Mouse (Mus musculus) forebrain, embryonic 13.5 days (tissue): ENCODE data around the gene Hist1h2bq. TPM values are rescaled to one million over a fixed set of nuclear protein-coding genes. Genes with fewer than 3 reads are reported as not detected.
A peak's percentile ranks its signal among the peaks of the same experiment; 100 is the strongest.
"Not testable (repeated sequence)": the region's sequence is repeated elsewhere in the genome, so short reads cannot be mapped to it uniquely, and the experiment has no call there.

Experiments used
- ATAC-seq: fragments of 200-750 bp; cut with Nextera tagmentation; 2 replicates; pipeline ENCODE4 v1.8.0; 2017
- H3K27ac ChIP-seq: fragments of 300-500 bp; sonication (generic); 2 replicates; pipeline ENCODE4 v1.5.1; 2015; ENCODE audit warnings: inconsistent platforms, mild to moderate bottlenecking, moderate library complexity
- H3K27me3 ChIP-seq: fragments of 300-500 bp; sonication (generic); 2 replicates; pipeline ENCODE4 v1.6.1; 2015; ENCODE audit warnings: mild to moderate bottlenecking, inconsistent platforms
- H3K36me3 ChIP-seq: fragments of 300-500 bp; sonication (generic); 2 replicates; pipeline ENCODE4 v1.6.1; 2015; ENCODE audit warnings: mild to moderate bottlenecking, inconsistent platforms; ENCODE audit not compliant: poor library complexity, severe bottlenecking
- H3K4me1 ChIP-seq: fragments of 300-500 bp; sonication (generic); 2 replicates; pipeline ENCODE4 v1.6.1; 2015; ENCODE audit warnings: inconsistent platforms
- H3K4me2 ChIP-seq: fragments of 300-500 bp; sonication (generic); 2 replicates; pipeline ENCODE4 v1.6.1; 2015; ENCODE audit warnings: inconsistent platforms, mild to moderate bottlenecking, moderate library complexity
- H3K4me3 ChIP-seq: fragments of 300-500 bp; sonication (generic); 2 replicates; pipeline ENCODE4 v1.5.1; 2015; ENCODE audit warnings: mild to moderate bottlenecking, inconsistent platforms
- H3K9ac ChIP-seq: fragments of 300-500 bp; sonication (generic); 2 replicates; pipeline ENCODE4 v1.6.1; 2015; ENCODE audit warnings: mild to moderate bottlenecking, inconsistent platforms
- H3K9me3 ChIP-seq: fragments of 300-500 bp; sonication (generic); replicated peaks from 2 replicates; pipeline ENCODE4 v1.6.1; 2016; ENCODE audit warnings: inconsistent platforms
- WGBS: fragments of 180-500 bp; shearing (Covaris S2); methylation state at CpG from one replicate; pipeline ENCODE4 v1.1.7; 2015; 5-methylcytosine and 5-hydroxymethylcytosine counted together
- polyA plus RNA-seq: library from polyadenylated mRNA; unstranded; fragments of >200 nt; fragmentation: Nextera tagmentation; extraction: Ambion mirVana; gene quantifications from 2 replicates; pipeline ENCODE4 v1.2.1, GENCODE M21; 2015

The Hist1h2bq gene
- polyA plus RNA-seq, 1 experiment from 2014 or later = 25.3 TPM

DNA sequence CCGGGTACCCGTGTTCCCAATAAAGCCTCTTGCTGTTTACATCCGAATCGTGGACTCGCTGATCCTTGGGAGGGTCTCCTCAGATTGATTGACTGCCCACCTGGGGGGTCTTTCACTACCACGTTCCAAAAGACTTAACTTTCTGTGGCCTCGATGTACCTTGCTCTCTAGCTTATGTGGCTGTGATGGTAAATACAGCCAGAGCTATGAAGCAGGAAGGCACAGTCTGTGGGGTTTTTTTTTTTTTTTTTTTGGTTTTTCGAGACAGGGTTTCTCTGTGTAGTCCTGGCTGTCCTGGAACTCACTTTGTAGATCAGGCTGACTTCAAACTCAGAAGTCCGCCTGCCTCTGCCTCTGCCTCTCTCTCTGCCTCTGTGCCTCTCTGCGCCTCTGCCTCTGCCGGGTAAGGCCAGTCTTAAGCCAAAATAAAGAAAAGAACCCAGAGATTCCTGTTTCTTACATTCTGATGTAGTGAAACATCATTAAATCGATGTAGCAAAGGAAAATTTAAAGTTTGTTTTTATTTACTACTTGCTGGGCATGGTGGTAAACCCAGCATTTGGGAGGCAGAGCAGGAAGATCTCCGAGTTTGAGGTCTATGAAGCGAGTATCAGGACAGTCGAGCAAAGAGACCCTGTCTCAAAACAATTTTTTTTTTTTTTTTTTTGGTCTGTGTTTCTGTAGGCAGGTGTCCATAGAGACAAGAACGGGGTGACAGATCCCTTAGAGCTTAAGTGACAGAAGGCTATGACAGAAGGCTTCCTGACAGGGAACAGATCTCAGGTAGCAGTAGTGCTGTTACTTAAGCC is 10.3 kb upstream of the Hist1h2bq start:
- not testable (repeated sequence) for H3K9me3 ChIP-seq, H3K4me1 ChIP-seq, H3K36me3 ChIP-seq, ATAC-seq, H3K27me3 ChIP-seq, H3K9ac ChIP-seq, H3K4me2 ChIP-seq, H3K4me3 ChIP-seq, H3K27ac ChIP-seq
- WGBS = 70% methylated on average over 7 of the region's 16 CpGs

DNA sequence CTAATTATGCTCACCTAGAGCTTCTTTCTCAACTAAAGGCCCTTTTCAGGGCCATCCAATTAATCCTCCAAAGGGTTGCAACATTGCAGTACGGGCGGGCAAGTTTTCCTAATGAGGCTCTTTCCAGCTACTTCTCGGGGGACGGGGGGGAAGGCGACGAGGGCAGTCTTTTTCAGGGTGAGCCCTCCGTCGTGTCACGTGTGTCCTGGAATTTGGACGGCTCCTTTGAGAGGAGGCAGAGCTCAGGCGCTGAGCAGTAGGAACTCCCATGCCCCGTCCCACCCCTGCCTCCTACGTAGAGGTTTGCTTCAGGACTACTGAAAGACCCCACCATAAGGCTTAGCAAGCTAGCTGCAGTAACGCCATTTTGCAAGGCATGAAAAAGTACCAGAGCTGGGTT is 2.1 kb upstream of the Hist1h2bq start:
- ATAC-seq = peak; percentile 46
- H3K36me3 ChIP-seq, H3K4me1 ChIP-seq, H3K9me3 ChIP-seq, H3K27me3 ChIP-seq, H3K9ac ChIP-seq: not testable (repeated sequence)
- Histone ChIP-seq H3K4me2 (peak overlapping the region; percentile 51), H3K4me3 (peak overlapping the region; percentile 25), H3K27ac (peak overlapping the region; percentile 40; the same call in 1 of the 2 replicates)
- WGBS = under 1% methylated on average over 14 of the region's 14 CpGs

DNA sequence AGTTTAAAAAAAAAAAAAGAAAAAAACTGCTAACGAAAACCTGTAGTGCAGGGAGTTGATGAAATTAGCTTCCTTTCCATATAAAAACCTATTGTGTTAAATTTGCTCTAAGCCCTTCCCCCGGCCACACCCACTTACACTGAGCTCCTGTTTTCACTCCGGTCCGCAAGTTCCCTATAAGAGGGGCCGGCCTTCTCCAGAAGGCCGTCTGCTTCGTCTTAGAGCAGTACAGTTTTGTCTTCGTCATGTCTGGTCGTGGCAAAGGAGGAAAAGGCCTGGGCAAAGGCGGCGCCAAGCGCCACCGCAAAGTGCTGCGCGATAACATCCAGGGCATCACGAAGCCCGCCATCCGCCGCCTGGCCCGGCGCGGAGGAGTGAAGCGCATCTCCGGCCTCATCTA is 1.5 kb upstream of the Hist1h2bq start, which contains the start of gene Hist1h4m:
TSS of gene Hist1h4m (plus strand) at position 208 of the 400 bp plus-strand sequence.
- H3K36me3 ChIP-seq, H3K4me1 ChIP-seq, H3K27me3 ChIP-seq, H3K9me3 ChIP-seq, H3K9ac ChIP-seq: not testable (repeated sequence)
- no CpG with 5 or more reads among the region's 24 CpGs for WGBS
- Histone ChIP-seq H3K4me3 (peak within 1 kb of the TSS; percentile 25), H3K27ac (peak within 1 kb of the TSS; percentile 40; the same call in 1 of the 2 replicates), H3K4me2 (peak within 1 kb of the TSS; percentile 51)
- peak; percentile 67 for ATAC-seq

DNA sequence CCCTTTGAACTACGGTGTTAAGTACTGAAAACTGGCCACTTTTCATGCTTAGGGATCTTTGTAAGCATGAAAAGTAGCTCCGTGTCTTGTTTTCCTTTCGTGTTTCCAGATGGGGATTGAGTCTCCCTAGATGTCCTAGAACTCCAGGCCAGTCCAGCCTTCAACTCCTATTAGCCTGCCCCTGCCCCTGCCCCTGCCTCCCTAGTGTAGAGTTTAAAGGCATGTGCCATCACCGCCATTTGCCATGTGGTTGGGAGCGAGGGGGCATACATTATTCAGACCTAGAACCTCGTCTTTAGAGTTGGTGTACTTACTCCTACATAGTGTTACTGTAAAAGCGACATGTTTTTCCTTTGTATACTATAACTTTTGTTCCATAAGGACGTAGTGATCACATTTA is 1.1 kb upstream of the Hist1h2bq start:
- H3K9ac ChIP-seq, H3K4me2 ChIP-seq, H3K36me3 ChIP-seq, H3K4me1 ChIP-seq, H3K9me3 ChIP-seq, H3K27ac ChIP-seq, H3K27me3 ChIP-seq, H3K4me3 ChIP-seq: not testable (repeated sequence)
- peak; percentile 34 for ATAC-seq
- no CpG with 5 or more reads among the region's 8 CpGs for WGBS

DNA sequence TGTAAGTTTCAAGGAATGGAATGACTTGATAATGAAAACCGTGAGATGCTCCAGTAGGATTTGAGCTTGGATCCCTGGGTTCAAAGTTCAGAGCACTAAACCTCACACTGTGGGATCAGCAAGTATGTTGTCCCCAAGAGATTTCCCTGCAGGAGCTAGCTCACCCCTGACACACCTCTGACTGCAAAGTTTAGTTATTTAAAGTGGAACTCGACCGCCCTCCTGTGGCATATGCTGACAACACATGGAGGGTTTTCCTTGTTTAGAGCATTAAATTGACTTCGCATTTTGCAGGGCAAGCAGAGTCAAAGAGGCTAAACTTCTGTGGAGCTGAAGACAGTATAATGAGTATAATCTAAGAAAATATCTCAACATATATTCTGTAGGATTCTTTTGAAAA is 6.9 kb downstream of the Hist1h2bq start:
- H3K4me3 ChIP-seq, H3K4me1 ChIP-seq, H3K27ac ChIP-seq, H3K4me2 ChIP-seq, H3K27me3 ChIP-seq, H3K9me3 ChIP-seq, H3K9ac ChIP-seq, H3K36me3 ChIP-seq: not testable (repeated sequence)
- ATAC-seq = peak; percentile 83
- WGBS = no CpG with 5 or more reads among the region's 4 CpGs

DNA sequence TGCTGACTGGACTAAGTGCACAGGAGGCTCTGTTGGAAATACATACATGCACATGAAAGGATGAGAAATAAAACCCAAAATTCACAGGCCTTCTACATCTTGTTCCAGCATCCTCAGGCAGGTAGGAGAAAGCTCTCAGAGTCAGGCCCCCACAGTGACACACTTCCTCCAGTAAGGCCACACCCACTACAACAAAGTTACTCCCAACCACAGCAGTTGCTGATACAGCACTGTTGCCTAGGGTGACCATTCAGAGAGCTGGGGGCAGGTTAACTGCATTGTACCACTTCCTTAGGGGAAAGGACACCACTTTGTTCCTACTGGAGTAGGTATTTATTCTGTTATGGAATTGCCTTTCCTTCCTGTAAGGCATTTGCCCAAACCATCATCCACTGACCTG is 12.8 kb downstream of the Hist1h2bq start:
- not testable (repeated sequence) for ATAC-seq, H3K27ac ChIP-seq, H3K9ac ChIP-seq, H3K4me2 ChIP-seq, H3K4me1 ChIP-seq, H3K36me3 ChIP-seq, H3K4me3 ChIP-seq, H3K27me3 ChIP-seq, H3K9me3 ChIP-seq

- ATAC-seq = no peak
- H3K4me2 ChIP-seq = no peak overlapping the region
- H3K27me3 ChIP-seq = no peaks in the 10 kb centered on the region
- H3K36me3 ChIP-seq = no peaks in the 10 kb centered on the region
- no peaks in the 10 kb centered on the region for H3K9me3 ChIP-seq
- H3K27ac ChIP-seq = no peak overlapping the region
- WGBS = 91% methylated on average over 7 of the region's 7 CpGs
- H3K9ac ChIP-seq = no peak overlapping the region
- no peak overlapping the region for H3K4me3 ChIP-seq
- peaks cover 5% of the 10 kb centered on the region for H3K4me1 ChIP-seq
These were observed 14.4 kb downstream of the Hist1h2bq start for GRCm38 (mm10) chr13:21795584-21795983.

DNA sequence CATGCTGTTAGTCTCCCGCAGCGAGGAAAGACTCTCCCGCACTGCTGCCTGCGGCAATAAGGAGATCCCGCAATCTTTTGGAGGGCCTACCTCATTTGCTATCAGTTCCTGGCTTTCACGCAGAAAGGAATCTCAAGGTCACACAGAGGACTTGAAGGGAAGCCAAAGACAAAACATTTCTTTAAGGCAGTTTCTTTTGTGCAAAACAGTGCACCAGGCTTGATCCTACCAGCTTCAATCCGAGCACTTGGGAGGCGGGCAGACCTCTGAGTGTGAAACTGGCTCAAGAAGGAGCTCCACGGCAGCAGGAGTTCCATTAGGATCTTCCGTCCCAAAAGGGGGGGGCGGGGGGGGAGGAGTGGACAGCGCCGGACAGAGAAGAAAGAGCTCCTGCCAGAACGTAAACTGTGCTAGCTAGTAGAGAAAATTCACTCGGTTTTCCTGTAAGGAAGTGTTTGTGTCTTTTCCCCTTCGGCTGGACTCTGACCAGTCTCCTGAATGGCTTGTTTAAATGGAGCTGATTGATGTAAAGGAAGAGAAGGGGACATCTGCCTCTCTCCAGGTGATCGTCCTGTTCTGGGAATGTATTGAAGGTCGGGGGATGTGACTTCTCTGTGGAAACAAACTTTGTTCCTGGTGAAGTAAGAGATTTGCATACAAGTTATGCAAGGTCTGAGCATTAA is 19.3 kb downstream of the Hist1h2bq start:
- 6% methylated on average over 17 of the region's 18 CpGs for WGBS
- Histone ChIP-seq H3K4me3 (no peak overlapping the region), H3K9ac (peak overlapping the region; percentile 50), H3K9me3 (no peaks in the 10 kb centered on the region), H3K4me1 (peaks cover 29% of the 10 kb centered on the region), H3K4me2 (peak overlapping the region; percentile 43), H3K27me3 (no peaks in the 10 kb centered on the region), H3K27ac (0 out of 2 replicates have a peak overlapping the region, but pooled peaks have one; percentile 10), H3K36me3 (no peaks in the 10 kb centered on the region)
- ATAC-seq = no peak

- H3K4me3 ChIP-seq = no peak overlapping the region
These were observed 20.1 kb downstream of the Hist1h2bq start for GRCm38 (mm10) chr13:21789925-21790324.

GRCm38 (mm10) chr13:21787760-21788593 is 22.0 kb downstream of the Hist1h2bq start:
- peak; percentile 6; the same call in 1 of the 2 replicates for ATAC-seq
- H3K4me2 ChIP-seq = peak overlapping the region; percentile 62
- peaks cover 43% of the 10 kb centered on the region for H3K4me1 ChIP-seq
- WGBS = 7% methylated on average over 17 of the region's 21 CpGs
- no peaks in the 10 kb centered on the region for H3K36me3 ChIP-seq
- H3K27ac ChIP-seq = peak overlapping the region; percentile 87
- no peaks in the 10 kb centered on the region for H3K9me3 ChIP-seq
- H3K4me3 ChIP-seq = peak overlapping the region; percentile 39
- H3K9ac ChIP-seq = peak overlapping the region; percentile 48
- no peaks in the 10 kb centered on the region for H3K27me3 ChIP-seq

More at GRCm38 (mm10) chr13:21789925-21790324, 20.1 kb downstream of the Hist1h2bq start:
- H3K36me3 ChIP-seq = no peaks in the 10 kb centered on the region
- 69% methylated on average over 6 of the region's 6 CpGs for WGBS
- H3K9me3 ChIP-seq = no peaks in the 10 kb centered on the region
- no peak overlapping the region for H3K9ac ChIP-seq
- H3K4me1 ChIP-seq = peaks cover 33% of the 10 kb centered on the region
- H3K4me2 ChIP-seq = no peak overlapping the region
- H3K27me3 ChIP-seq = no peaks in the 10 kb centered on the region
- ATAC-seq = no peak
- no peak overlapping the region for H3K27ac ChIP-seq

DNA sequence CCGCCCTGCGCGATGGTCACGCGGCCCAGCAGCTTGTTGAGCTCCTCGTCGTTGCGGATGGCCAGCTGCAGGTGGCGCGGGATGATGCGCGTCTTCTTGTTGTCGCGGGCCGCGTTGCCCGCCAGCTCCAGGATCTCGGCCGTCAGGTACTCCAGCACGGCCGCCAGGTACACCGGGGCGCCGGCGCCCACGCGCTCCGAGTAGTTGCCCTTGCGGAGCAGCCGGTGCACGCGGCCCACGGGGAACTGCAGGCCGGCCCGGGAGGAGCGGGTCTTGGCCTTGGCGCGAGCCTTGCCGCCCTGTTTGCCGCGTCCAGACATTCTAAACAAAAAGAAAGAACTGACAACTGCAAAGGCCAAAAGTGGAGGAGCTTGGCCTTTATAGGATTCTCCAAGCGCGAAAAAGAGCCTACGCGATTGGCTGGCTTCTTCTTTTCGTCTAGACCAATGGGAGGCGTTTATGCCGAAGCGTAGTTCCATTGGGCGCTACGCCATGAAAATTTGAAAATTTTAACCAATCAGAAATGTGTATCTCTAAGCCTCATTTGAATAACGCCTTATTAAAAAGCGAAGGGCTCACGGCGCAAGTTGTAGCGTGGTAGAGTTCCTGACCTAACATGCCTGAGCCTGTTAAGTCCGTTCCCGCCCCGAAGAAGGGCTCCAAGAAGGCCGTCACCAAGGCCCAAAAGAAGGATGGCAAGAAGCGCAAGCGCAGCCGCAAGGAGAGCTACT is 22.9 kb downstream of the Hist1h2bq start, which contains the start of the genes Hist1h2an and Hist1h2bp:
TSS of gene Hist1h2an (minus strand) at position 320 of the 731 bp plus-strand sequence.
TSS of gene Hist1h2bp (plus strand) at position 563 of the 731 bp plus-strand sequence.
- Histone ChIP-seq H3K4me1 (peaks cover 50% of the 10 kb centered on the region), H3K4me2 (peak within 1 kb of the TSS; percentile 62), H3K9ac (peak within 1 kb of the TSS; percentile 69), H3K27ac (peak within 1 kb of the TSS; percentile 90), H3K4me3 (peak within 1 kb of the TSS; percentile 39)
- H3K27me3 ChIP-seq, H3K9me3 ChIP-seq, H3K36me3 ChIP-seq: not testable (repeated sequence)
- under 1% methylated on average over 40 of the region's 63 CpGs for WGBS
- peak; percentile 94 for ATAC-seq
